Mouse (Mus musculus): ENCODE measurements around the gene Hnrnpul2. TPM values are rescaled to one million over a fixed set of nuclear protein-coding genes. Genes with fewer than 3 reads are reported as not detected.

Gene Hnrnpul2
- polyA plus RNA-seq, 1 experiment from 2014 or later, result 6.9 TPM

Other genes with a start within 250 kb of the Hnrnpul2 start
- gene Slc22a8, start 228.8 kb upstream of the Hnrnpul2 start, polyA plus RNA-seq (2015; fragmentation: Nextera tagmentation; extraction: Ambion mirVana), result 15.3 and 15.7 TPM in 2 replicates
- 1.7 and 2.9 TPM in 2 replicates for gene Slc22a6, start 202.0 kb upstream of the Hnrnpul2 start, polyA plus RNA-seq (2015; fragmentation: Nextera tagmentation; extraction: Ambion mirVana)
- gene Chrm1, start 156.2 kb upstream of the Hnrnpul2 start, polyA plus RNA-seq (2015; fragmentation: Nextera tagmentation; extraction: Ambion mirVana), result 0.71 and 0.81 TPM in 2 replicates
- 178 and 184 TPM in 2 replicates for gene Slc3a2, start 96.6 kb upstream of the Hnrnpul2 start, polyA plus RNA-seq (2015; fragmentation: Nextera tagmentation; extraction: Ambion mirVana)
- 76.3 and 80.4 TPM in 2 replicates for gene Wdr74, start 84.2 kb upstream of the Hnrnpul2 start, polyA plus RNA-seq (2015; fragmentation: Nextera tagmentation; extraction: Ambion mirVana)
- gene 1700092M07Rik, start 79.3 kb upstream of the Hnrnpul2 start, polyA plus RNA-seq (2015; fragmentation: Nextera tagmentation; extraction: Ambion mirVana), result 0.85 and 2.0 TPM in 2 replicates
- 86.2 and 95.5 TPM in 2 replicates for gene Stx5a, start 78.6 kb upstream of the Hnrnpul2 start, polyA plus RNA-seq (2015; fragmentation: Nextera tagmentation; extraction: Ambion mirVana)
- gene Nxf1, start 62.9 kb upstream of the Hnrnpul2 start, polyA plus RNA-seq (2015; fragmentation: Nextera tagmentation; extraction: Ambion mirVana), result 63.2 and 80.5 TPM in 2 replicates
- gene Tmem223, start 49.0 kb upstream of the Hnrnpul2 start, polyA plus RNA-seq (2015; fragmentation: Nextera tagmentation; extraction: Ambion mirVana), result 257 and 285 TPM in 2 replicates
- gene Tmem179b, start 45.5 kb upstream of the Hnrnpul2 start, polyA plus RNA-seq (2015; fragmentation: Nextera tagmentation; extraction: Ambion mirVana), result 31.8 and 35.1 TPM in 2 replicates
- gene Taf6l, start 33.6 kb upstream of the Hnrnpul2 start, polyA plus RNA-seq (2015; fragmentation: Nextera tagmentation; extraction: Ambion mirVana), result 23.3 and 25.3 TPM in 2 replicates
- 167 and 188 TPM in 2 replicates for gene Polr2g, start 21.4 kb upstream of the Hnrnpul2 start, polyA plus RNA-seq (2015; fragmentation: Nextera tagmentation; extraction: Ambion mirVana)
- 5.0 and 5.5 TPM in 2 replicates for gene Zbtb3, start 17.5 kb upstream of the Hnrnpul2 start, polyA plus RNA-seq (2015; fragmentation: Nextera tagmentation; extraction: Ambion mirVana)
- 45.1 and 45.3 TPM in 2 replicates for gene Ttc9c, start 677 bp upstream of the Hnrnpul2 start, polyA plus RNA-seq (2015; fragmentation: Nextera tagmentation; extraction: Ambion mirVana)
- not detected in 2 replicates for gene AC129217.1, start 9.8 kb downstream of the Hnrnpul2 start, polyA plus RNA-seq (2015; fragmentation: Nextera tagmentation; extraction: Ambion mirVana)
- gene Bscl2, start 17.5 kb downstream of the Hnrnpul2 start, polyA plus RNA-seq (2015; fragmentation: Nextera tagmentation; extraction: Ambion mirVana), result 124 and 129 TPM in 2 replicates
- gene Gng3, start 19.2 kb downstream of the Hnrnpul2 start, polyA plus RNA-seq (2015; fragmentation: Nextera tagmentation; extraction: Ambion mirVana), result 623 and 651 TPM in 2 replicates
- gene Lrrn4cl, start 30.8 kb downstream of the Hnrnpul2 start, polyA plus RNA-seq (2015; fragmentation: Nextera tagmentation; extraction: Ambion mirVana), result 1.4 and 2.2 TPM in 2 replicates
- gene Ubxn1, start 51.5 kb downstream of the Hnrnpul2 start, polyA plus RNA-seq (2015; fragmentation: Nextera tagmentation; extraction: Ambion mirVana), result 150 and 155 TPM in 2 replicates
- gene Uqcc3, start 60.9 kb downstream of the Hnrnpul2 start, polyA plus RNA-seq (2015; fragmentation: Nextera tagmentation; extraction: Ambion mirVana), result 70.9 and 75.2 TPM in 2 replicates
- gene Lbhd1, start 63.7 kb downstream of the Hnrnpul2 start, polyA plus RNA-seq (2015; fragmentation: Nextera tagmentation; extraction: Ambion mirVana), result 19.7 and 26.1 TPM in 2 replicates
- not detected in 2 replicates for gene Gm49403, start 63.9 kb downstream of the Hnrnpul2 start, polyA plus RNA-seq (2015; fragmentation: Nextera tagmentation; extraction: Ambion mirVana)
- 43.2 and 44.0 TPM in 2 replicates for gene 1810009A15Rik, start 68.8 kb downstream of the Hnrnpul2 start, polyA plus RNA-seq (2015; fragmentation: Nextera tagmentation; extraction: Ambion mirVana)
- gene Gm49416, start 68.9 kb downstream of the Hnrnpul2 start, polyA plus RNA-seq (2015; fragmentation: Nextera tagmentation; extraction: Ambion mirVana), result 0.21 TPM in 1 of 2 replicates, not detected in the other
- gene Ints5, start 73.0 kb downstream of the Hnrnpul2 start, polyA plus RNA-seq (2015; fragmentation: Nextera tagmentation; extraction: Ambion mirVana), result 21.7 and 23.3 TPM in 2 replicates
- 47.1 and 53.9 TPM in 2 replicates for gene Ganab, start 78.1 kb downstream of the Hnrnpul2 start, polyA plus RNA-seq (2015; fragmentation: Nextera tagmentation; extraction: Ambion mirVana)
- 83.2 and 86.3 TPM in 2 replicates for gene B3gat3, start 100.4 kb downstream of the Hnrnpul2 start, polyA plus RNA-seq (2015; fragmentation: Nextera tagmentation; extraction: Ambion mirVana)
- 5.2 and 5.4 TPM in 2 replicates for gene Rom1, start 109.3 kb downstream of the Hnrnpul2 start, polyA plus RNA-seq (2015; fragmentation: Nextera tagmentation; extraction: Ambion mirVana)
- gene Eml3, start 109.5 kb downstream of the Hnrnpul2 start, polyA plus RNA-seq (2015; fragmentation: Nextera tagmentation; extraction: Ambion mirVana), result 14.3 and 15.3 TPM in 2 replicates
- gene Mta2, start 121.9 kb downstream of the Hnrnpul2 start, polyA plus RNA-seq (2015; fragmentation: Nextera tagmentation; extraction: Ambion mirVana), result 58.6 and 60.1 TPM in 2 replicates
- 15.0 and 18.8 TPM in 2 replicates for gene Tut1, start 133.8 kb downstream of the Hnrnpul2 start, polyA plus RNA-seq (2015; fragmentation: Nextera tagmentation; extraction: Ambion mirVana)
- 250 and 257 TPM in 2 replicates for gene Eef1g, start 147.0 kb downstream of the Hnrnpul2 start, polyA plus RNA-seq (2015; fragmentation: Nextera tagmentation; extraction: Ambion mirVana)
- gene Ahnak, start 169.3 kb downstream of the Hnrnpul2 start, polyA plus RNA-seq (2015; fragmentation: Nextera tagmentation; extraction: Ambion mirVana), result 9.2 and 15.0 TPM in 2 replicates

Data from neural tube, postnatal 0 days (tissue).